Mouse (Mus musculus): ENCODE measurements around the gene Cenpe.

Gene Cenpe

GRCm38 (mm10) chr3:135211805-135212657 is at the start of gene Cenpe:
Gene Cenpe (plus strand): TSS chr3:135212537.
- in situ Hi-C loops (cut with MboI, MseI): loop anchor here (25.0 kb wide), 2 partner anchors 1625 to 1875 kb away; no protein-coding TSS in a partner anchor

- in situ Hi-C loops (cut with MboI, MseI): no loop called here
Measured at GRCm38 (mm10) chr3:135171898-135172446, 40.4 kb upstream of the Cenpe start.

GRCm38 (mm10) chr3:135191861-135192260 is 20.5 kb upstream of the Cenpe start:
- in situ Hi-C loops (cut with MboI, MseI): loop anchor here (10.0 kb wide), 1 partner anchor 947 kb away; no protein-coding TSS in a partner anchor

GRCm38 (mm10) chr3:135198051-135198450 is 14.3 kb upstream of the Cenpe start:
- in situ Hi-C loops (cut with MboI, MseI): loop anchor here (10.0 kb wide), 1 partner anchor 953 kb away; no protein-coding TSS in a partner anchor

- in situ Hi-C loops (cut with MboI, MseI): loop anchor here (25.0 kb wide), 2 partner anchors 1613 to 1863 kb away; no protein-coding TSS in a partner anchor
Measured at GRCm38 (mm10) chr3:135200409-135201303, 11.7 kb upstream of the Cenpe start.

GRCm38 (mm10) chr3:135206621-135207020 is 5.7 kb upstream of the Cenpe start:
- in situ Hi-C loops (cut with MboI, MseI): loop anchor here (25.0 kb wide), 2 partner anchors 1619 to 1869 kb away; no protein-coding TSS in a partner anchor

- in situ Hi-C loops (cut with MboI, MseI): loop anchor here (25.0 kb wide), 2 partner anchors 1626 to 1876 kb away; no protein-coding TSS in a partner anchor
Measured at GRCm38 (mm10) chr3:135212658-135213350, 467 bp downstream of the Cenpe start.

- in situ Hi-C loops (cut with MboI, MseI): no loop called here
Measured at GRCm38 (mm10) chr3:135232058-135232457, 19.7 kb downstream of the Cenpe start.

- in situ Hi-C loops (cut with MboI, MseI): no loop called here
Measured at GRCm38 (mm10) chr3:135232462-135232861, 20.1 kb downstream of the Cenpe start.

- in situ Hi-C loops (cut with MboI, MseI): no loop called here
Measured at GRCm38 (mm10) chr3:135245733-135246132, 33.4 kb downstream of the Cenpe start.

GRCm38 (mm10) chr3:135246828-135247227 is 34.5 kb downstream of the Cenpe start:
- in situ Hi-C loops (cut with MboI, MseI): no loop called here

- in situ Hi-C loops (cut with MboI, MseI): no loop called here
Measured at GRCm38 (mm10) chr3:135249104-135249503, 36.8 kb downstream of the Cenpe start.

- in situ Hi-C loops (cut with MboI, MseI): no loop called here
Measured at GRCm38 (mm10) chr3:135251825-135252224, 39.5 kb downstream of the Cenpe start.

- in situ Hi-C loops (cut with MboI, MseI): no loop called here
Measured at GRCm38 (mm10) chr3:135254784-135255183, 42.4 kb downstream of the Cenpe start.

GRCm38 (mm10) chr3:135258919-135259318 is 46.6 kb downstream of the Cenpe start:
- in situ Hi-C loops (cut with MboI, MseI): no loop called here

GRCm38 (mm10) chr3:135260233-135260632 is 47.9 kb downstream of the Cenpe start:
- in situ Hi-C loops (cut with MboI, MseI): no loop called here

GRCm38 (mm10) chr3:135268616-135269015 is 56.3 kb downstream of the Cenpe start:
- in situ Hi-C loops (cut with MboI, MseI): no loop called here

- in situ Hi-C loops (cut with MboI, MseI): no loop called here
Measured at GRCm38 (mm10) chr3:135269391-135269990, 57.2 kb downstream of the Cenpe start.

GRCm38 (mm10) chr3:135272627-135273026 is 60.3 kb downstream of the Cenpe start:
- in situ Hi-C loops (cut with MboI, MseI): no loop called here

GRCm38 (mm10) chr3:135273047-135273446 is 60.7 kb downstream of the Cenpe start:
- in situ Hi-C loops (cut with MboI, MseI): no loop called here

- in situ Hi-C loops (cut with MboI, MseI): no loop called here
Measured at GRCm38 (mm10) chr3:135280160-135280559, 67.8 kb downstream of the Cenpe start.
